Mouse (Mus musculus) ZHBTc4 (cell line): ENCODE results near the gene 0610010K14Rik.
A peak's percentile ranks its signal among the peaks of the same experiment; 100 is the strongest.

Experiments used
- DNase-seq: peaks from one replicate; pipeline ENCODE4 v3.0.0-alpha.2; 2011; ENCODE audit warnings: low read depth, low spot score

Gene 0610010K14Rik

DNA sequence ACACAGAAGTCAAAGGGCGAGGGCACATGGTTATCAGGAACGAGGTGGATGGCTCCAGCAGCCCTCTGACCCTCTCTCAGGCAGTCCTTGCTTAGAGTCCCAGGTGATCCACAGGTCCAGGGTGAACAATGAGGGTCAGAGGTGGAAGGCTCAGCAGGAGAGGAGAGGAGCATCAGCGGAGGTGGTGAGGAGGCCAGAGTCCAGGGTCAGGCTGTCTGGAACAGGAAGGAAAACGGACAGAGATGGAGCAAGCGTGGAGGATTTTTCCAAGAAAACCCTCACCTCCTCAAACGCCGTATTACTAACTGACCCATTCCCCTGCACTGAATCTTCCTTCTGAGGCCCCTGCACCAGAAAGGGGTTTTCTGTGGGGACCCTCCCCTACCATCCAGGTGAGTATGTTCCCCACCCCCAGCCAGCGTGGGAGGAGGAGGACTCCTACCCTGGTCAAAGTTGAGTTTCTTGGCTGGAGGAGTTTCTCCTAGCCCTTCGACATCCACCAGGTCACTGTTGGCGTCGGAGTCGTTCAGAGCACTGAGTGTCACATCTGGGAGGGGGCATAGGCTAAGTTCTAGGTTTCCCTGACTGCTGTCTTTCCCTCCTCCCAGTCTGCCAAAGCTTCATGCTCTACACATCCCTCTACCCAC is 2.3 kb downstream of the 0610010K14Rik start:
- DNase-seq = no peak

DNA sequence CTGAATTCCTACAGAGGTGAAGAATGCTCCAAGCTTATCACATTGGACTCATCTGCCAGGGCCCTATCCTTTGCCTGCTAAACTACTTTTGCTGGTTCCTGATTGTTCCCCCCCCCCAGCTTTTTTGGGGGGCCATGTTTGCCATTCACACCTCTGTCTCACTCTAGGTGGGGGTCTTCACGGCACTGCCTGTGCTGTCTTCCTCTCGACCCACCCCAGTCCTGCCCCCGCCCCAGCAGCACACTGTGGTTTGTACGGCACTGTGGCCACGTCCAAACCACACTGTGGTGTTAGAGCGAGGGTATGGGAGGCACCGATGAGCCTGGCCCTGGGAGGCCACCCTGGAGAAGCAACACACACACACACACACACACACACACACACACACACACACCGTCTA is 3.2 kb downstream of the 0610010K14Rik start:
- DNase-seq = no peak

DNA sequence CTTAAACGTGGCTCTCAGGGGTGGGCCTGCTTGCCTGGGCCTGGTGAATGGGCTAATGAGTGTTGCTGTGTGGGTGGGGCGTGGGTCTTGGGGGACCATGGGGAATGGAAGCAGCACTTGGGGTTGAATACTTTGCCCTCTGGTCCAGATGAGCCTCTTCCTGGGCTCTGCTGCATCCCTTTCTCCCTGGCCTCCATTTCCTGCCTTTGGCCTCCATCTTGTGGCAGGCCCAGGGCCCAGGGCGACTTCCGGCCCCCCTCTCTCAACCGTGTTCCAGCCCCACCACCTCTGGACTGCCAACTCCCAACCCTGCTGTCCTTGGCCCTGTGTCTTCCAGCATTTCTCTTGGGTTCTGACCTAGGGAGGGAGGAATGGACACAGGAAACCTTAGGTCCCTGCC is 3.7 kb downstream of the 0610010K14Rik start:
- peak; percentile 39 for DNase-seq

DNA sequence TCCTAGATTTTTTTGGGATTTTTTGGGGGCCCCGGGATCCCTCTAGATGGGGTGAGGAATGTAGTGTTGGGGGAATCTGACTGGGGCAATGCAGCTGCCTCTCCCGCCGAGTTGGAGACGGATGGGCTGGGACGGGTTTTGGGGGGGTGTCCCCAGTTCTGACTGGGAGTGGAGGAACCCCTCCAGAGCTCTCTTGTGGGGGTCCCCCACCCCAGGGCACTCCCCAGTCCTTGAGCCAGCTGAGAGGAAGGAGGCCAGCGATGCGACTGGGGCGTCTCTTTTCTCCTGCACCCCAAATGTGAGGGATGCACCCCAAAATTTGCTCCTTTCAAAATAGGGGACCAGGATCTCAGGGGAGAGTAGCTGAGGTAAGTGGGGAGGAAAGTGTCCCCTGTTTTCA is 4.7 kb downstream of the 0610010K14Rik start:
- DNase-seq = no peak

DNA sequence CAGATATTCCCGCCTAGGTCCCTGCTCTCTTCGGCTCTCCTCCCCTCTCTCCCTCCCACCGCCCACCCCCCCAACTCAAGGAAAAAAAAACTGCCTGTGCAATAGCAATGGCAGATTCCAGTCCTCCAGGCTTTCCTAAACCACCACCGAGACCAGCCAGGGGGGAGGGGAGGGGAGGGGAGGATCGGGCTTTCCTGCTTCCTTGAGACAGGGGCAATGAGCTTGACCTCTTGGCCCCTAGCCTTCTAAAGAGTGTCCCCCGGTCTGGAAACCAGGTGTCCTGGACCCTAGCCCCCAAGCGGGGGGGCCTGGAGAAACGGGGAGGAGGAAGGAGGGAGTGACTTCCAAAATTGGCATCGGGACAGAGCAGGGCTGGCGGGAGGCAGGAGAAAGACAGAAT is 5.2 kb downstream of the 0610010K14Rik start:
- DNase-seq = peak; percentile 85

DNA sequence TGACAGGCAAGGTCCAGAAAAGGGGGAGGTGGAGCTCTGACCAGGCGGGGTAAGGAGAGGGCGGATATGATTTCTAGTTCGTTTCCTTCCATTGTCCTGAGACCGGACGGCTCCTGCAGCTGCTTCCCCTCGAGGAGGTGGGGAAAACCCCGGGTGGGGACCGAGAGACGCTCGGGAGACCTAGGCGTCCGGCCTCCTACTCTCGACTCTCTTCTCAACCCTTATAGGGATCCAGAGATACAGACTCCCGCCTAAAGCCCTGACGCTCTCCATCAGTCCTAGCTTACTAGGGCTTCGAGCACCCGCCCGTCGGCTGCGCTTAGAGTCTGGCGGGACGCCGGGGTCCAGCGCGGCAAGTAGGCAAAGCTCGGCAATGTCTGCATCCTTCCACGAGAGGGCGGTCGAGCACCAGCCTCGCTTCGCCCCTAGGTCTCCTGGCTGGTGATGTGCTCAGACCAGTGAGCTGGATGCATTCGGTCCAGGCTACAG is 7.4 kb downstream of the 0610010K14Rik start:
- peak; percentile 93 for DNase-seq

DNA sequence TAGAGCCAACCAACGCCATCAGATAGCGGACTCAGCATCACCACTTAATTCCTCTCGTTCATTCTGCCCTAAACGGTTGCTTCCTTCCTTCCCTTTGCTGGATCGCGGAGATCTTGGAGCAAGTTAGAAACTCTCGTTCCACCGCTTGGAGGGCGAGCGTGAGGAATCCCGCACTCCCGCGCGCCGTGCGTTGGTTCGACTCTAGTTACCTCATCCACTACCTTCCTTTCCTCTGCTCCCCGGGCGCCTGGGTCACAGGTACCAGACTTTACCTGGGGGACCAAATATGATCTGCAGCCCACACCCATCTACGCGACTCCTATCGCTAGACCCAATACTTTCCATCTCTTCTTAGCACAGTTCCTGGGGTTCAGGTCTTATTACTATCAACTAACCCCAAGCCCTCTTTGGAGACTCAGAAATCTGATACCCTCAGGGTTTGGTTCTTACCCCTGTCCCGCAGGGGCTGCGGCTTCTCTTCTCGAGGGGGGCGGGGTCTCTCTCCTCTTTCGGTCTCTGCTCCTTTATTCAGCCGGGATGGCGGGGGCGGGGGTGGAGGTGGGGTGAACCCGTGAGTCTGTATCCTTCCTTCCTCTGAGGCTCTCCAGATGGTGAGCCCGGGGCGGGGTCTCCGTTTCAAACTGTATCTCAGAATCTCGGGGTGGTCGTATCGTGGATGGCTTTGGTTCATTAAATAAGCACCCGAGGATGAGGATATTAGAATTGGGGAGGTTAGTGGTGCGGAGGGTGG is 8.3 kb downstream of the 0610010K14Rik start, which contains the start of gene Bcl6b:
Gene Bcl6b, minus strand, starts transcription at position 539 of the 751 bp plus-strand sequence.
- DNase-seq = no peak

DNA sequence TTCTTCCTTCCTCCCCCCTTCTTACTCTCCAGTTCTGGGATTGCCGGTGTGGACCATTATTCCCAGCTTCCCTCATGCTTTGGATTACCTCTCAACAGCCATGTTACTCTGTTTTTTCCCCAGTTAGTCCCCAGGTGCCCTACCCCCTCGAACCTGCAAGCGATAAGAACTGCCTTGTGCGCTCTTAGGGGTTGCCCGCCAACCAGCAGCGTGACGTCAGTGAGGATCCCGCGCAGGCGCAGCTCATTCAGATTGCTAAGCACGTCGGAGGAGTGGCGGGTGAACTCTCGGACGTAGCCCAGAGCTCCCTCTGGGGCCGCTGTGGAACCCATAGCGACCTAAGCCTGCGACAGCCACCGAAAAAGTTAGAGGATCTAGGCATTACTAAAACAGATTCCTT is 8.9 kb downstream of the 0610010K14Rik start:
- peak; percentile 93 for DNase-seq

DNA sequence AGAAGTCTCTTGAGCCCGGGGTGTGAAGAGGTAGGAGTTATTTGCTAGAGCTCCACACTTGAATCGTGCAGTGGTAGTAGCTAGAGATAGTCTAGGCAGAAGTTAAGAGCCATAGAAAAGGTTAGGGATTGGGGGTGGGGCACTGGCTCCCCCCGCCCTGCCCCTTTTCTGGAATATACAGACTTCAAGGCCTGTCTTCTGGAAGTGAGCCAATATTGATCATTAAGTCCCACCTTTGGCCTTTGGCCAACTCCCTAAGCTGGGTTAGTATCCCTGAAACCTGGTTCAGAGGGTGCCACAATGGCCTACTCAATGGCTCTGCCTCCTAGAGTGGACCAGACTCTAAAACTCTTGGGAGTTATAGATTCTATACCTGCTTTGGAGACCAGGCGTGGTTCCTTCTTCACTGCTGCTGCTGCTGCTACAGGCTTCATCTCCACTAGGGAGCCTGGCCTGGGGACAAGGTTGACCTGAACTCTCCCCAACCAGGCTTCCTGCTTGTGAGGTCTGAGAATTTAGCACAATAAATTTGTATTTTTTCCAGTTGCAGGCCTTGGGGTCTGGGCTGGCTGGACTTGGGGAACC is 10.0 kb downstream of the 0610010K14Rik start:
- no peak for DNase-seq

DNA sequence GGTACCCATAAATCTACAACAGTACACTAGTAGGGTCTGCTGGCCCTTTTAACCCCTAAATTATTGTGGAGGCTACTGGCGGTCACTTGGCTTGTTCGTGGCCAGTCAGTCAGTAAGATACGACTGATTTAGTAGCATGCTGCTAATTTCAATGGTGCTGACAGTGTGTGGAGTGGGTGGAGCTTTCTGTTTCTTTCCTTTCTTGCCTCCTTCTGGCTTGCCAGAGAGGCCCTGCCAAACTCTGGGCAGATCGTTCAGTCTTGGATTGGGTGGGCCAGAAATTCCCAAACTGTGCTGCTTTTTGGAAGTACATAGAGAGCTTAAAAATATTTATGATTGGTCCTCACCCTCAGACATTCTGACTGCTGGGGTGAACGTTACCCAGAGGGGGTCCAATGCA is 10.6 kb downstream of the 0610010K14Rik start:
- no peak for DNase-seq

DNA sequence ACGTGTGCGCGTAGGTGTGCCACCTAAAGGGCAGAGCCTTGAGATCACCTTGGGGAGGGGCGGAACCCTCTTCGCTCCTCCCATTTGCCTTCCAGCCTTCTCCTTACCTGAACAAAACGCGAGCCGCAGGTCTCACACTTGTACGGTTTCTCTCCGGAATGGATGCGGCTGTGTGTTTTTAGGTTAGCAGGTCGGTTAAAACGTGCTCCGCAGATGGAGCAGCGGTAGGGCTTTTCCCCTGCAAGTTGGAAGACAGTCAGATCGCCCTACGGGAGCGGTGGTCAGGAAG is 11.2 kb downstream of the 0610010K14Rik start:
- DNase-seq = peak; percentile 29

DNA sequence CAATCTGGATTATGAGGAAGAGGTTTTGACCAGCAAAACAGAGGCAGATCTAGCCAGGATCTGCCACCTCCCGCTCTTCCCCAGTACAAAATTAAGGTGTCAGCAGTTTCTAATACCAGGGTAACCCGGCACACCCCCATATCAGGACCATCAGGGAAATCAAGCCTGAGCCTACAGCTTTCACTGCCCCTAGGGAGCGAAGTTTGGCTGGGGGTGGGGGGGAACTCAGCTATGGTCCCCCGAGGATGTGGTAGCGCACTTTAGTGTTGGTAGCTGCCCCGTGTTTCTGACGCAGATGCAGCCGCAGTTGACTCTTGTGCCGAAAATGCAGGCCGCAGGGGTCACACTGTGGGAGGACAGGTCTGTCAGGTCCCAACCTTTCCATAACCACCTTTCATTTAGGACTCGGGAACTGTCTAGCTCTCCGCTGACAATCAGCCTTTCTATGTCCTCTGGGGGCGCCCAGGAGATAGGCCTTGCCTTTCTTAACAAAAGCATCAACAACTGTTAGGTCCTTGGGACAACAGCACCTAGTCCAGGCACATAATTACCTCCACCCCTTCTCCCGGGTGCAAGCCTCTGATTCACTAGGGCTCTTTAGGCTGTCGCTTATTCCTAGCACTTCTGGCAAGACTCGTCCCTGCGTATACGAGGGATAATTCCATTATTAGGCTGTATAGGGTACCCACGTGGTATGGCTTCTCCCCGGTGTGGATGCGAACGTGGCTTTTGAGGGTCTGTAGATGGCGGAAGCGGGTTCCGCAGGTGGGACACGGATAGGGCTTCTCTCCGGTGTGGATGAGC is 11.7 kb downstream of the 0610010K14Rik start:
- DNase-seq = peak; percentile 47

DNA sequence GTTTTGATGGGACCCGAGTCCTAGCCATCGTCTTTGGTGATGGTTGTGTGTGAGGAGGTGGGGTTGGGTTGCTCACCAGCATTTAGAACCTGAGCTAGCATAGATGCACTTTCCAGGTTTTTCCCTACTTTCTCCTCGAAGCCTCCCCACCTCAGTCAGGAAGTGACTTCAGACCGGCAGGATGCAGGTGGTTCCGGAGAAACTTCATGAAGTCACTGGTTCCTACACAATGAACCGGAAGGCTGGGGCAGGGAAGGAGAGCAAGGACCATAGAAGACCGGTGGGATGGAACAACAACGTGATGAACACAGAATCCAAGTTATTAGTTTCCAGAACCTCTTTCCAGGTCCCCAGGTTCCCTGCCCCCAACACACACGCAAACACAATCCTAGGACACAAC is 14.0 kb downstream of the 0610010K14Rik start:
- DNase-seq = no peak

DNA sequence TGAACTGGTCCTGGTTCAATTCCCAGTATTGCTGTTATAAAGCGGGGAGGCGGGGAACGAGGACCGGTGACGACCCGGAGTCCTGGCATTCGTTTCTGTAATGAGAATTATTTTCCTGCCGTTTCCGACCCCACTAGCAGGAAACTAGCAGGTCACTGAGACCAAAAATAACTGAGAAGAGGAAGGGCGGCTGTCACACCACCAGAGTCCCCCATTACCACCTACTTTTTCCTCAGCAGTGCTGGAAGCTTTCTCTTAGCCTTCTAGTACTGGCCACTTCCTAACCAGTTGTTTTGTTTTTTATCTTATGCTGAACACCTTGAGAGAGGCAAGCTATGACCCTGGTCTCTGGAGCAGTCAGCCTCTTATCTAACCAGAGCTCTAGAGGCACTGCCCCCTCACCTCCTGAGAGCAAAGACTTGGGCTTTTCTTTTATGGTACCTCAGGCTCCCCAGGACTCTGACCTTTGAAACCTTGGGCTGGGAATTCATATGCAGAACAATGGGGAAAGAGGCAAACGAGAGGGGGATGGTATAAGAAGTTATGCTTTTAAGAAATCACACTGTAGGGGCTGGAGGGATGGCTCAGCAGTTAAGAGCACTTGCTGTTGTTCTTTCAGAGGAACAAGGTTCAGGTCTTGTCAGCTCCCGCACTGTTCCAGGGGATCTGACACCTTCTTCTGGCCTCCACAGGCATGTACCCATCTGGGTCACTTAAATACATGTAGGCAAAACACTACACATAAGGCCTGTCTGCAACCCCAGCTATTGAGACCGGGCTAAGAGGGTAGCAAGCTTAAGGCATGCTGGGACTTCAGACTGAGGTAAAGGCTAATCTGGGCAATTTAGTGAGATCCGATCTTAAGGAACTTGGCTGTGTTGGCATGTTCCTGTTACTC is 15.9 kb downstream of the 0610010K14Rik start:
- no peak for DNase-seq

DNA sequence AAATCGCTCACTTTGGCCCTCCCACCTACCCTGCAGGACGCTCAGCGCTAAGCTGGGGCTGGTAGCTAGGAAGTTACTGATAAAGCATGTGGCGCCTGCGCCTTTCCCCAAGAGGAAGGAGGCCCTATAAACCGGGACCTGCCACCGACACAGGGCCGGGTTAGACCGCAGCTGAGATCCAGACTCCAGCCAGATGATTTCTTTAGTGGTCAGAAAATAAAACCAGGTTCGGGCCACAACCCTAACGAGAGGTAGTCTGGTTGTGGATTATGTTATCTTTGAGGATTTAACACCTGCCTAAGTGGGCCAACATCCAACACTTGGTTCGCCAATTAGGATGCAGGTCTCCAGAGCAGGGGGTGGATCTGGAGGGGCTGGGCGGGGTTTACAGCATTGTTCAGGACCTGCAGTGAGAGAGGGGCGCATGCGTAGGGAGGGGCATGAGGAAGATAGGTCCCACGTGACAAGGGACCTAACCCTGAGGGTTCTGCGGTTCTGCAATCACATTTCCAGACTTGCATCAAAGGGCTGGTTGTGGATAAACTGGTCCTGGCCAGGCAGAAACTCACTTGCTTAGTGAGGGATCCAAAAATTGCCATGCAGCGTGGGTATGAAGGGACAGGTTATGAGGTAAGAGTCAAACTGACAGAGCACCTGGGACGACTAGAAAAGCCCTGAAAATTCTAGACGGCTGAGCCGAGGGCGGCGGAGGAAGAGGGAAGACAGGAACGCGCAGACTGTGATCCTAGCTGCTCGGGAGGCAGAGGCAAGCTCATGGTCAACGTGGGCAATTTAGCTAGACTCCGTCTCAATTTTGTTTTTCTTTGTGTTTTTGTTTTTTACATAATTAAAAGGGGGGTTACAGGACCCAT is 16.7 kb downstream of the 0610010K14Rik start, which contains the start of gene Slc16a13:
Gene Slc16a13, minus strand, starts transcription at position 334 of the 872 bp plus-strand sequence.
- DNase-seq = peak; percentile 98

DNA sequence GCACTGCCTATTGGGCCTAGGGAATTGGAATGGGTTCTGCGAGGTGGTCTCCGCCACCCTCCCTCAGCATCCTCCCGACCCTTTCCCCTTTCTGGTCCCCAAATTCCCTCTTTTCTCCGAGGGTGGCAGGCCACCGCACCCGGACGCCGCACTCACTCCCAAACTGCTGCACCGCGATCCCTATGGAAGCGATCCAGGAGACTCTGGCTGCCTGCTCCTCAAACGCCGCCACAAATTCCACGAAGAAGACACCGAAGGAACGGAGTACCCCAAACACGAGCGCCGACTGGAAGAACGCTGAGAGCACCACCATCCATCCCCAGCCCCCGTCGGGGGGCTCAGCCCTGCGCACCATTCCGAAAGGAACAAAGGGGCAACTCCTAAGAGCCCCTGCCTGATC is 17.4 kb downstream of the 0610010K14Rik start:
- no peak for DNase-seq

DNA sequence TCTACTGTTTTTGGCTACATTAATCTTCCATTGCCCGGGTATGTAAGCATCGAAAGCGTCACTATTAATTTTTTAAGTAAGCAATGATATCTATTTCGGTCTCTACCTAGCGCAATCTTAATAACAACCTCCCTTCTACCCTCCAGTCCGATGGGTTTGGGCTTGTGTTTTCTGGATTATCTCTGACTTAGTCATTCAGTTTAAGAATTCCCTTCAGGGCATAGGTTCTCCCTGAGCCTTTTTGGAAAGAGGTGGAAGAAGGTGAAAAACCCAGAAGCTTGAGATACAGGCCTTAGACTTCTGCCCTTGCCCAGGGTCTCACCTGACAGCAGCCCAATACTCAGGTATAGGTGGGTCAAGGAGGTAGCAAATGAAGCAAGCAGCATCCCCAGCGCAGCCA is 17.8 kb downstream of the 0610010K14Rik start:
- DNase-seq = no peak

DNA sequence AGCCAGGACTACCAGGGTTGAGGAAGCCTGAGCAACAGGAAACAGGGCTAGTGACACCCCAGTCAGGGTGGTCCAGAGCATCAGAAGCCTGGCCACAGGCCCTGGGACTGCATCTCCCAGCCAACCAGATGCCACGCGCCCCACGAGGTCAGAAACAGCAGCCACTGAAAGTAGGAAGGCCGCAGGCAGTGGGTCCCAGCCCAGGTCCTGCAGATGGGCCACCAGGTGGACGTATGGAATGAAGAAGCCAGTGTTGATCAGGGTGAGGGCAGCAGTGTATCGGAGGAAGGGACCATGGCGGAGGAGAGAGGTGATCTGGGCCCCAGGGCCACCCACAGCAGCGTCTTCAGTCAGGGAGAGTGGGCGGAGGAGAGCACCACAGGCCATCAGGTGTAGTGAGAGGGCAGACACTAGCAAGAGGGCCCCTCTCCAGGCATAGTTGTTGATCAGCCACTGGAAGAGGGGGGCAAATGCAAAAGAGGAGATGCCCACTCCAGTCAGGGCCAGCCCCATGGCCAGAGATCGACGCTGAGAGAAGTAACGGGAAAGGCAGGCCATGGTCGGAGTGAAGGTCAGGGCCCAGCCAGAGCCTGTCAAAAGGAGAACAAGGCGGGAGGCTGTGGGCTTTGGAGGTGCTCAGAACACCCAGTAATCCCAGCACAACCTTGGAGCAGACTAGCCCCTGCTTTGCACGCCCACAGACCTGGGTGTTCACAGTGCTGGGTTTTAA is 18.8 kb downstream of the 0610010K14Rik start:
- DNase-seq = no peak

DNA sequence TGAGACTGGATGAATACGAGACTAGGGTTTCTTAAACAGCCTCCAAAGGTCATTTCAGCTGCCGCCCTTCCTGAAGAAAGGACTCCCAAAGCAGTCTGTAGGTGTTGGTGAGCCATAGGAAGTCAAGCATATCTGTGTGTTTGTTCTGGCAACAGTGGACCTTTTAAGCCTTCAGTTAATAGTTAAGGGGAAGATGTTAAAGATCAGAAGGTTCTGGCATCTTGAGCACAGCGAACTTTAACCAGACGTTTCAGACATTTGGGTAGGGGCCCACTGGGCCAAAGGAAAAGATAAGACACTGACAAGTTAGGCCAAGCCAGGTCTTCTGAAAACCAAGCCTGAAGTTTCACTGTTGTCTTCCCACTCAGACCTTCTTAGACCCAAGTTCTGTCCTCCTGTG is 19.7 kb downstream of the 0610010K14Rik start:
- no peak for DNase-seq
